Mouse (Mus musculus): Measurements from ENCODE around the gene Gm13279. TPM values are rescaled to one million over a fixed set of nuclear protein-coding genes. Genes with fewer than 3 reads are reported as not detected.

Gene Gm13279
- polyA plus RNA-seq, 1 experiment from 2014 or later = not detected

Other genes with a start within 250 kb of the Gm13279 start
- not detected for gene Ifna15, start 239.2 kb upstream of the Gm13279 start, polyA plus RNA-seq (2014; fragmentation: Illumina TruSeq; extraction: RNeasy Lipid Tissue Mini Kit (QIAGEN cat#74804); ENCODE audit: low read depth, low replicate concordance)
- gene Ifna14, start 225.6 kb upstream of the Gm13279 start, polyA plus RNA-seq (2014; fragmentation: Illumina TruSeq; extraction: RNeasy Lipid Tissue Mini Kit (QIAGEN cat#74804); ENCODE audit: low read depth, low replicate concordance) = not detected
- not detected for gene Ifna9, start 205.0 kb upstream of the Gm13279 start, polyA plus RNA-seq (2014; fragmentation: Illumina TruSeq; extraction: RNeasy Lipid Tissue Mini Kit (QIAGEN cat#74804); ENCODE audit: low read depth, low replicate concordance)
- not detected for gene Ifna12, start 194.0 kb upstream of the Gm13279 start, polyA plus RNA-seq (2014; fragmentation: Illumina TruSeq; extraction: RNeasy Lipid Tissue Mini Kit (QIAGEN cat#74804); ENCODE audit: low read depth, low replicate concordance)
- not detected for gene C87499, start 163.0 kb upstream of the Gm13279 start, polyA plus RNA-seq (2014; fragmentation: Illumina TruSeq; extraction: RNeasy Lipid Tissue Mini Kit (QIAGEN cat#74804); ENCODE audit: low read depth, low replicate concordance)
- not detected for gene Ifna13, start 152.9 kb upstream of the Gm13279 start, polyA plus RNA-seq (2014; fragmentation: Illumina TruSeq; extraction: RNeasy Lipid Tissue Mini Kit (QIAGEN cat#74804); ENCODE audit: low read depth, low replicate concordance)
- gene Ifna16, start 120.5 kb upstream of the Gm13279 start, polyA plus RNA-seq (2014; fragmentation: Illumina TruSeq; extraction: RNeasy Lipid Tissue Mini Kit (QIAGEN cat#74804); ENCODE audit: low read depth, low replicate concordance) = not detected
- not detected for gene Ifna2, start 113.5 kb upstream of the Gm13279 start, polyA plus RNA-seq (2014; fragmentation: Illumina TruSeq; extraction: RNeasy Lipid Tissue Mini Kit (QIAGEN cat#74804); ENCODE audit: low read depth, low replicate concordance)
- gene Ifnab, start 106.0 kb upstream of the Gm13279 start, polyA plus RNA-seq (2014; fragmentation: Illumina TruSeq; extraction: RNeasy Lipid Tissue Mini Kit (QIAGEN cat#74804); ENCODE audit: low read depth, low replicate concordance) = not detected
- not detected for gene Gm26566, start 75.6 kb upstream of the Gm13279 start, polyA plus RNA-seq (2014; fragmentation: Illumina TruSeq; extraction: RNeasy Lipid Tissue Mini Kit (QIAGEN cat#74804); ENCODE audit: low read depth, low replicate concordance)
- gene Klhl9, start 74.9 kb upstream of the Gm13279 start, polyA plus RNA-seq (2014; fragmentation: Illumina TruSeq; extraction: RNeasy Lipid Tissue Mini Kit (QIAGEN cat#74804); ENCODE audit: low read depth, low replicate concordance) = 132 TPM
- not detected for gene Gm13271, start 42.5 kb upstream of the Gm13279 start, polyA plus RNA-seq (2014; fragmentation: Illumina TruSeq; extraction: RNeasy Lipid Tissue Mini Kit (QIAGEN cat#74804); ENCODE audit: low read depth, low replicate concordance)
- not detected for gene Gm13283, start 37.3 kb upstream of the Gm13279 start, polyA plus RNA-seq (2014; fragmentation: Illumina TruSeq; extraction: RNeasy Lipid Tissue Mini Kit (QIAGEN cat#74804); ENCODE audit: low read depth, low replicate concordance)
- gene Gm13290, start 23.6 kb upstream of the Gm13279 start, polyA plus RNA-seq (2014; fragmentation: Illumina TruSeq; extraction: RNeasy Lipid Tissue Mini Kit (QIAGEN cat#74804); ENCODE audit: low read depth, low replicate concordance) = not detected
- not detected for gene Gm13289, start 20.5 kb upstream of the Gm13279 start, polyA plus RNA-seq (2014; fragmentation: Illumina TruSeq; extraction: RNeasy Lipid Tissue Mini Kit (QIAGEN cat#74804); ENCODE audit: low read depth, low replicate concordance)
- not detected for gene Gm13272, start 17.5 kb upstream of the Gm13279 start, polyA plus RNA-seq (2014; fragmentation: Illumina TruSeq; extraction: RNeasy Lipid Tissue Mini Kit (QIAGEN cat#74804); ENCODE audit: low read depth, low replicate concordance)
- gene Ifnz, start 15.3 kb upstream of the Gm13279 start, polyA plus RNA-seq (2014; fragmentation: Illumina TruSeq; extraction: RNeasy Lipid Tissue Mini Kit (QIAGEN cat#74804); ENCODE audit: low read depth, low replicate concordance) = not detected
- not detected for gene Gm13276, start 11.7 kb upstream of the Gm13279 start, polyA plus RNA-seq (2014; fragmentation: Illumina TruSeq; extraction: RNeasy Lipid Tissue Mini Kit (QIAGEN cat#74804); ENCODE audit: low read depth, low replicate concordance)
- not detected for gene Gm13277, start 8.8 kb upstream of the Gm13279 start, polyA plus RNA-seq (2014; fragmentation: Illumina TruSeq; extraction: RNeasy Lipid Tissue Mini Kit (QIAGEN cat#74804); ENCODE audit: low read depth, low replicate concordance)
- gene Gm13278, start 5.8 kb upstream of the Gm13279 start, polyA plus RNA-seq (2014; fragmentation: Illumina TruSeq; extraction: RNeasy Lipid Tissue Mini Kit (QIAGEN cat#74804); ENCODE audit: low read depth, low replicate concordance) = not detected
- gene Gm13275, start 2.9 kb upstream of the Gm13279 start, polyA plus RNA-seq (2014; fragmentation: Illumina TruSeq; extraction: RNeasy Lipid Tissue Mini Kit (QIAGEN cat#74804); ENCODE audit: low read depth, low replicate concordance) = not detected
- not detected for gene Gm13285, start 2.3 kb downstream of the Gm13279 start, polyA plus RNA-seq (2014; fragmentation: Illumina TruSeq; extraction: RNeasy Lipid Tissue Mini Kit (QIAGEN cat#74804); ENCODE audit: low read depth, low replicate concordance)
- not detected for gene Gm13287, start 5.9 kb downstream of the Gm13279 start, polyA plus RNA-seq (2014; fragmentation: Illumina TruSeq; extraction: RNeasy Lipid Tissue Mini Kit (QIAGEN cat#74804); ENCODE audit: low read depth, low replicate concordance)
- gene Gm13288, start 8.1 kb downstream of the Gm13279 start, polyA plus RNA-seq (2014; fragmentation: Illumina TruSeq; extraction: RNeasy Lipid Tissue Mini Kit (QIAGEN cat#74804); ENCODE audit: low read depth, low replicate concordance) = not detected
- gene Ifna7, start 18.8 kb downstream of the Gm13279 start, polyA plus RNA-seq (2014; fragmentation: Illumina TruSeq; extraction: RNeasy Lipid Tissue Mini Kit (QIAGEN cat#74804); ENCODE audit: low read depth, low replicate concordance) = not detected
- not detected for gene Ifna11, start 22.6 kb downstream of the Gm13279 start, polyA plus RNA-seq (2014; fragmentation: Illumina TruSeq; extraction: RNeasy Lipid Tissue Mini Kit (QIAGEN cat#74804); ENCODE audit: low read depth, low replicate concordance)
- gene Ifna6, start 30.0 kb downstream of the Gm13279 start, polyA plus RNA-seq (2014; fragmentation: Illumina TruSeq; extraction: RNeasy Lipid Tissue Mini Kit (QIAGEN cat#74804); ENCODE audit: low read depth, low replicate concordance) = not detected
- gene Ifna5, start 38.1 kb downstream of the Gm13279 start, polyA plus RNA-seq (2014; fragmentation: Illumina TruSeq; extraction: RNeasy Lipid Tissue Mini Kit (QIAGEN cat#74804); ENCODE audit: low read depth, low replicate concordance) = not detected
- not detected for gene Ifna4, start 44.5 kb downstream of the Gm13279 start, polyA plus RNA-seq (2014; fragmentation: Illumina TruSeq; extraction: RNeasy Lipid Tissue Mini Kit (QIAGEN cat#74804); ENCODE audit: low read depth, low replicate concordance)
- gene Ifna1, start 52.7 kb downstream of the Gm13279 start, polyA plus RNA-seq (2014; fragmentation: Illumina TruSeq; extraction: RNeasy Lipid Tissue Mini Kit (QIAGEN cat#74804); ENCODE audit: low read depth, low replicate concordance) = not detected
- gene Ifne, start 82.8 kb downstream of the Gm13279 start, polyA plus RNA-seq (2014; fragmentation: Illumina TruSeq; extraction: RNeasy Lipid Tissue Mini Kit (QIAGEN cat#74804); ENCODE audit: low read depth, low replicate concordance) = not detected

All from kidney, adult 10 weeks (tissue).